Mouse (Mus musculus) megakaryocyte, embryonic 14.5 days (primary cell): ENCODE measurements around the gene Snrpd2.

Source experiments
- FLI1 ChIP-seq: IDR thresholded peaks from 2 replicates; pipeline ENCODE4 v1.6.1; 2012; ENCODE audit warnings: low read length, inconsistent platforms, mixed read lengths
- GATA1 ChIP-seq: IDR thresholded peaks from 3 replicates; pipeline ENCODE4 v1.6.1; 2012; ENCODE audit warnings: mixed read lengths, low read length, inconsistent platforms, borderline replicate concordance

- no peak for TF ChIP-seq GATA1
- no peak for TF ChIP-seq FLI1
Observed at GRCm38 (mm10) chr7:19164189-19164588, 14.7 kb downstream of the Snrpd2 start.
